Mouse (Mus musculus) left cerebral cortex, postnatal 4 days (tissue): Measurements from ENCODE around the gene Comp. TPM values are rescaled to one million over a fixed set of nuclear protein-coding genes. Genes with fewer than 3 reads are reported as not detected.

Experiments
- DNase-seq: peaks from one replicate; pipeline ENCODE4 v3.0.0-alpha.2; 2022
- intact Hi-C: fragments of 180-260 bp; cut with DNase I; formaldehyde crosslinking; loops from one replicate; pipeline ENCODE4 v1.15.1; 2025
- total RNA-seq, 2 experiments: library from RNA; stranded (reverse); gene quantifications; 2 replicates each; pipeline ENCODE4 v1.2.3; 2021

Comp gene
- total RNA-seq, 2 experiments from 2014 or later = 0.20 TPM; not detected in 1

DNA sequence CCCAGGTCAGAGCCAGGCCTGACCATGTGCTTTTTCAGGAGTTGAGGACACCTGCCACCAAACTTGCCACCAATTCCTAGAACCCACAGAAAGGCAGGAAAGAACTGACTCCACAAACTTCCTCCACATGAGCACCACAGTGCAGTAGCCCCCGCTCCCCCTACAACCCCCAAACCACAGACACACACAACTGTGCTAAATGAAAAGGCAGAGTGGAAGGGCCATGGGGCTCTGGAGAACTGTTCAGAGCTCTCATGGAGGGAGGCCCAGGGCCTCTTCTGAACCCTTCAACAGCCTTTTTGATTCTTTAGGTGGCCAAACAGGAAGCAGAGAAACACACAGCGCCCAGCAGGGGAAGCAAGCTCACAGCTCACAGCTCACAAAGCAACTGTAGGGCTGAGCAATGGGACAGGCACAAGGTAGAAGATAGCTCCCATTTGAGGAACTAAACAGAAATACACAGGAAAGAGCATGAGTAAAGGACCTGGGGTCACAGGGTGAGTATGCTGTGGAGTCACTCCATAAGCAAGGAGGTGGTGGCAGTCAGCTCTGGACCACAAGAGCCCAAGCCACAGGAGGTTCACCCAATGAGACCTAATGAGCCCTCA, 53.0 kb downstream of the Comp start:
- no peak for DNase-seq
- intact Hi-C loops = no loop called here

DNA sequence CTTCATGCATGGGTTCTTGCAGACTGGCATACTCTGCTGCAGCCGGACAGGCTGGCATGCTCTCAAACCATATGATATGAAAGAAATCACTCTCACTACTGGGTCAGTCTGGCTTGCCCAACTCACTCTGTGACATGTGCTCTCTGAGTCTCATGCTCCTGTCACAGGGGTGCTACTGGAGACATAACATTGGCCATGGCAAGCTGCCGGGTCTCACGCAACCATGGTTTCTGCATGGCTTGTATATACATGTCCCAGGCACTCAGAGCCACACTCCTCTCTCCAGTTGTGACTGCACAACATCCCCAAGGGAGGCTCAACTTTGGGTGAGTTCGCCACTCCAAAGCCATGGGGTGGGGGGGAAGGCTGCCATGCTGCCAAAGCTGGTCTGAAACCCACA, 57.9 kb downstream of the Comp start:
- DNase-seq = no peak
- intact Hi-C loops = no loop called here

Other genes with a start within 250 kb of the Comp start
- gene Nr2c2ap, start 242.2 kb upstream of the Comp start, total RNA-seq = 10 to 100 TPM; 33.0 to 34.5 TPM
- 10 to 100 TPM; 11.7 to 14.6 TPM for gene Rfxank, start 234.4 kb upstream of the Comp start, total RNA-seq
- 10 to 100 TPM; 42.2 to 44.7 TPM for gene Borcs8, start 234.1 kb upstream of the Comp start, total RNA-seq
- under 1 TPM; 0.72 to 0.94 TPM for gene Mef2b, start 233.8 kb upstream of the Comp start, total RNA-seq
- gene Tmem161a, start 201.2 kb upstream of the Comp start, total RNA-seq = 10 to 100 TPM; 48.3 to 56.0 TPM
- 10 to 100 TPM; 20.7 to 24.9 TPM for gene Slc25a42, start 161.3 kb upstream of the Comp start, total RNA-seq
- 100 to 1,000 TPM; 160 to 169 TPM for gene Sugp2, start 139.3 kb upstream of the Comp start, total RNA-seq
- 100 to 1,000 TPM; 111 to 122 TPM for gene Armc6, start 139.1 kb upstream of the Comp start, total RNA-seq
- gene Homer3, start 90.7 kb upstream of the Comp start, total RNA-seq = 10 to 100 TPM; 20.0 to 22.3 TPM
- gene Ddx49, start 71.1 kb upstream of the Comp start, total RNA-seq = 10 to 100 TPM; 65.7 to 69.9 TPM
- gene Cope, start 71.0 kb upstream of the Comp start, total RNA-seq = 100 to 1,000 TPM; 110 to 113 TPM
- 10 to 100 TPM; 61.6 to 67.6 TPM for gene Cers1, start 57.8 kb upstream of the Comp start, total RNA-seq
- 1 to 10 TPM; 6.8 to 7.9 TPM for gene Gdf1, start 43.7 kb upstream of the Comp start, total RNA-seq
- 10 to 100 TPM; 54.9 to 55.3 TPM for gene Upf1, start 20.3 kb upstream of the Comp start, total RNA-seq
- 100 to 1,000 TPM; 109 TPM for gene Crtc1, start 66.0 kb downstream of the Comp start, total RNA-seq
- gene Klhl26, start 103.4 kb downstream of the Comp start, total RNA-seq = 10 to 100 TPM; 26.3 to 28.7 TPM
- gene Tmem59l, start 113.8 kb downstream of the Comp start, total RNA-seq = 10 to 100 TPM; 65.7 to 80.3 TPM
- 10 to 100 TPM; 22.3 to 32.3 TPM for gene Crlf1, start 119.6 kb downstream of the Comp start, total RNA-seq
- 100 to 1,000 TPM; 109 to 116 TPM for gene Rex1bd, start 133.2 kb downstream of the Comp start, total RNA-seq
- 1,000 to 10,000 TPM; 1,115 to 1,131 TPM for gene Uba52, start 137.2 kb downstream of the Comp start, total RNA-seq
- gene Fkbp8, start 154.2 kb downstream of the Comp start, total RNA-seq = 100 to 1,000 TPM; 311 to 344 TPM
- gene Kxd1, start 154.4 kb downstream of the Comp start, total RNA-seq = 10 to 100 TPM; 31.9 to 33.0 TPM
- 10 to 100 TPM; 17.7 to 20.0 TPM for gene Ell, start 165.9 kb downstream of the Comp start, total RNA-seq
- gene Isyna1, start 220.8 kb downstream of the Comp start, total RNA-seq = 10 to 100 TPM; 87.9 to 88.5 TPM
- gene Ssbp4, start 235.3 kb downstream of the Comp start, total RNA-seq = 100 to 1,000 TPM; 156 to 193 TPM
- 1 to 10 TPM; 1.1 to 1.3 TPM for gene Lrrc25, start 242.6 kb downstream of the Comp start, total RNA-seq